Mouse (Mus musculus): ENCODE measurements around the gene Krtap13. TPM values are rescaled to one million over a fixed set of nuclear protein-coding genes. Genes with fewer than 3 reads are reported as not detected.

Krtap13 gene
- polyA plus RNA-seq, 1 experiment from 2014 or later = not detected

- no peak for ATAC-seq (ENCODE audit: insufficient read depth)
- TF ChIP-seq CTCF (IDR thresholded peaks at IDR 0.05; ENCODE audit: low read depth) = no peak
- no peaks in the 10 kb centered on the region for H3K4me1 ChIP-seq (ENCODE audit: insufficient read depth)
- H3K4me3 ChIP-seq (ENCODE audit: low read depth, low read length) = no peak overlapping the region
- H3K27ac ChIP-seq (ENCODE audit: low read depth) = no peak overlapping the region
- H3K4me2 ChIP-seq = no peak overlapping the region
- H3K36me3 ChIP-seq (ENCODE audit: insufficient read depth) = no peaks in the 10 kb centered on the region
- H3K27me3 ChIP-seq (ENCODE audit: insufficient read depth, low read length) = no peaks in the 10 kb centered on the region
- H3K9ac ChIP-seq = no peak overlapping the region
- 46% methylated on average over 4 of the region's 4 CpGs for WGBS
- no peak for DNase-seq
- H3K9me3 ChIP-seq (ENCODE audit: low read depth, low read length) = no peaks in the 10 kb centered on the region
Measured at GRCm38 (mm10) chr16:88701072-88701864, 50.2 kb downstream of the Krtap13 start.

Other genes with a start within 250 kb of the Krtap13 start
- not detected in 2 replicates for gene Cldn17, start 244.7 kb downstream of the Krtap13 start, polyA plus RNA-seq (2014; fragmentation: Nextera tagmentation; extraction: Ambion mirVana)
- gene Cldn8, start 188.5 kb downstream of the Krtap13 start, polyA plus RNA-seq (2014; fragmentation: Nextera tagmentation; extraction: Ambion mirVana) = 2.3 and 2.7 TPM in 2 replicates
- not detected in 2 replicates for gene Krtap24-1, start 139.4 kb downstream of the Krtap13 start, polyA plus RNA-seq (2014; fragmentation: Nextera tagmentation; extraction: Ambion mirVana)
- not detected in 2 replicates for gene 2310079G19Rik, start 124.0 kb downstream of the Krtap13 start, polyA plus RNA-seq (2014; fragmentation: Nextera tagmentation; extraction: Ambion mirVana)
- gene Krtap26-1, start 103.8 kb downstream of the Krtap13 start, polyA plus RNA-seq (2014; fragmentation: Nextera tagmentation; extraction: Ambion mirVana) = not detected in 2 replicates
- gene Krtap27-1, start 80.0 kb downstream of the Krtap13 start, polyA plus RNA-seq (2014; fragmentation: Nextera tagmentation; extraction: Ambion mirVana) = not detected in 2 replicates
- gene 2310061N02Rik, start 43.7 kb downstream of the Krtap13 start, polyA plus RNA-seq (2014; fragmentation: Nextera tagmentation; extraction: Ambion mirVana) = not detected in 2 replicates
- not detected in 2 replicates for gene Krtap13-1, start 22.8 kb downstream of the Krtap13 start, polyA plus RNA-seq (2014; fragmentation: Nextera tagmentation; extraction: Ambion mirVana)
- gene 2310034C09Rik, start 7.2 kb upstream of the Krtap13 start, polyA plus RNA-seq (2014; fragmentation: Nextera tagmentation; extraction: Ambion mirVana) = not detected in 2 replicates
- gene 2310057N15Rik, start 22.6 kb upstream of the Krtap13 start, polyA plus RNA-seq (2014; fragmentation: Nextera tagmentation; extraction: Ambion mirVana) = not detected in 2 replicates
- not detected in 2 replicates for gene Gm5965, start 26.3 kb upstream of the Krtap13 start, polyA plus RNA-seq (2014; fragmentation: Nextera tagmentation; extraction: Ambion mirVana)
- gene Gm20741, start 60.6 kb upstream of the Krtap13 start, polyA plus RNA-seq (2014; fragmentation: Nextera tagmentation; extraction: Ambion mirVana) = not detected in 2 replicates
- not detected in 2 replicates for gene Krtap15, start 68.6 kb upstream of the Krtap13 start, polyA plus RNA-seq (2014; fragmentation: Nextera tagmentation; extraction: Ambion mirVana)
- gene Krtap14, start 74.5 kb upstream of the Krtap13 start, polyA plus RNA-seq (2014; fragmentation: Nextera tagmentation; extraction: Ambion mirVana) = not detected in 2 replicates
- not detected in 2 replicates for gene Krtap19-1, start 117.8 kb upstream of the Krtap13 start, polyA plus RNA-seq (2014; fragmentation: Nextera tagmentation; extraction: Ambion mirVana)
- gene Krtap19-2, start 122.6 kb upstream of the Krtap13 start, polyA plus RNA-seq (2014; fragmentation: Nextera tagmentation; extraction: Ambion mirVana) = not detected in 2 replicates
- gene Krtap19-3, start 126.4 kb upstream of the Krtap13 start, polyA plus RNA-seq (2014; fragmentation: Nextera tagmentation; extraction: Ambion mirVana) = not detected in 2 replicates
- not detected in 2 replicates for gene Krtap19-4, start 133.5 kb upstream of the Krtap13 start, polyA plus RNA-seq (2014; fragmentation: Nextera tagmentation; extraction: Ambion mirVana)
- not detected in 2 replicates for gene Krtap19-5, start 144.8 kb upstream of the Krtap13 start, polyA plus RNA-seq (2014; fragmentation: Nextera tagmentation; extraction: Ambion mirVana)
- gene Krtap19-9b, start 180.6 kb upstream of the Krtap13 start, polyA plus RNA-seq (2014; fragmentation: Nextera tagmentation; extraction: Ambion mirVana) = not detected in 2 replicates
- gene Krtap16-3, start 211.2 kb upstream of the Krtap13 start, polyA plus RNA-seq (2014; fragmentation: Nextera tagmentation; extraction: Ambion mirVana) = not detected in 2 replicates

Measured in lung, embryonic 14.5 days (tissue).